Mouse (Mus musculus): ENCODE measurements around the gene Zfp524. TPM values are rescaled to one million over a fixed set of nuclear protein-coding genes. Genes with fewer than 3 reads are reported as not detected.
"Not testable (repeated sequence)": the region's sequence is repeated elsewhere in the genome, so short reads cannot be mapped to it uniquely, and the experiment has no call there.

Gene Zfp524
- polyA plus RNA-seq, 1 experiment from 2014 or later = 9.3 TPM

GRCm38 (mm10) chr7:4995268-4996002, 18.8 kb upstream of the Zfp524 start:
- no peaks in the 10 kb centered on the region for H3K4me1 ChIP-seq (replicated peaks)
- no peak for ATAC-seq (ENCODE audit: insufficient read depth)
- H3K36me3 ChIP-seq (replicated peaks) = no peaks in the 10 kb centered on the region; the same call in 1 of the 2 replicates
- H3K4me2 ChIP-seq = peak overlapping the region; percentile 60
- peaks cover 39% of the 10 kb centered on the region for H3K27me3 ChIP-seq
- H3K9ac ChIP-seq = peak overlapping the region; percentile 36; the same call in 1 of the 2 replicates
- 7% methylated on average over 19 of the region's 19 CpGs for WGBS (ENCODE audit: insufficient replicate concordance)
- no peak overlapping the region for H3K27ac ChIP-seq (replicated peaks)
- no peaks in the 10 kb centered on the region for H3K9me3 ChIP-seq (replicated peaks)
- peak overlapping the region; percentile 56 for H3K4me3 ChIP-seq (replicated peaks)

GRCm38 (mm10) chr7:4996003-4996895, 18.0 kb upstream of the Zfp524 start, which contains the start of gene Zfp579:
Gene Zfp579, minus strand, starts transcription at chr7:4996158.
- H3K4me3 ChIP-seq (replicated peaks) = peak within 1 kb of the TSS; percentile 56
- H3K9me3 ChIP-seq (replicated peaks) = no peaks in the 10 kb centered on the region
- H3K4me2 ChIP-seq = peak within 1 kb of the TSS; percentile 60
- peaks cover 39% of the 10 kb centered on the region for H3K27me3 ChIP-seq
- H3K9ac ChIP-seq = peak within 1 kb of the TSS; percentile 36; the same call in 1 of the 2 replicates
- peak; percentile 73 for ATAC-seq (ENCODE audit: insufficient read depth)
- H3K4me1 ChIP-seq (replicated peaks) = no peaks in the 10 kb centered on the region
- WGBS (ENCODE audit: insufficient replicate concordance) = 6% methylated on average over 16 of the region's 26 CpGs
- H3K36me3 ChIP-seq (replicated peaks) = no peaks in the 10 kb centered on the region; the same call in 1 of the 2 replicates
- H3K27ac ChIP-seq (replicated peaks) = no peak within 1 kb of the TSS

GRCm38 (mm10) chr7:4996934-4997333, 17.3 kb upstream of the Zfp524 start:
- WGBS (ENCODE audit: insufficient replicate concordance) = 64% methylated on average over 8 of the region's 8 CpGs
- Histone ChIP-seq H3K4me3 (replicated peaks) (no peak overlapping the region), H3K36me3 (replicated peaks) (no peaks in the 10 kb centered on the region; the same call in 1 of the 2 replicates), H3K9ac (no peak overlapping the region), H3K9me3 (replicated peaks) (no peaks in the 10 kb centered on the region), H3K4me2 (no peak overlapping the region), H3K4me1 (replicated peaks) (no peaks in the 10 kb centered on the region), H3K27ac (replicated peaks) (no peak overlapping the region), H3K27me3 (peaks cover 39% of the 10 kb centered on the region)
- no peak for ATAC-seq (ENCODE audit: insufficient read depth)

- Histone ChIP-seq H3K9ac (no peak overlapping the region), H3K4me1 (replicated peaks) (no peaks in the 10 kb centered on the region), H3K9me3 (replicated peaks) (no peaks in the 10 kb centered on the region), H3K4me2 (no peak overlapping the region), H3K4me3 (replicated peaks) (no peak overlapping the region), H3K27me3 (peaks cover 17% of the 10 kb centered on the region), H3K27ac (replicated peaks) (no peak overlapping the region), H3K36me3 (replicated peaks) (no peaks in the 10 kb centered on the region)
- 41% methylated on average over 2 of the region's 2 CpGs for WGBS (ENCODE audit: insufficient replicate concordance)
- no peak for ATAC-seq (ENCODE audit: insufficient read depth)
These were observed 14.3 kb upstream of the Zfp524 start for GRCm38 (mm10) chr7:4999876-5000275.

- WGBS (ENCODE audit: insufficient replicate concordance) = 63% methylated on average over 8 of the region's 8 CpGs
- ATAC-seq (ENCODE audit: insufficient read depth); H3K9me3 ChIP-seq (replicated peaks); H3K27me3 ChIP-seq; H3K27ac ChIP-seq (replicated peaks); H3K4me2 ChIP-seq; H3K9ac ChIP-seq; H3K4me3 ChIP-seq (replicated peaks); H3K4me1 ChIP-seq (replicated peaks): not testable (repeated sequence)
- peaks cover 12% of the 10 kb centered on the region for H3K36me3 ChIP-seq (replicated peaks)
These were observed 11.3 kb upstream of the Zfp524 start for GRCm38 (mm10) chr7:5002876-5003275.

GRCm38 (mm10) chr7:5008229-5008628, 6.0 kb upstream of the Zfp524 start:
- ATAC-seq (ENCODE audit: insufficient read depth) = no peak
- Histone ChIP-seq H3K9me3 (replicated peaks) (no peaks in the 10 kb centered on the region), H3K27me3 (no peaks in the 10 kb centered on the region), H3K36me3 (replicated peaks) (peaks cover 64% of the 10 kb centered on the region), H3K4me3 (replicated peaks) (no peak overlapping the region), H3K4me1 (replicated peaks) (peaks cover 3% of the 10 kb centered on the region), H3K9ac (no peak overlapping the region), H3K27ac (replicated peaks) (no peak overlapping the region), H3K4me2 (no peak overlapping the region)
- WGBS (ENCODE audit: insufficient replicate concordance) = 92% methylated on average over 26 of the region's 26 CpGs

GRCm38 (mm10) chr7:5012681-5013513, 1.3 kb upstream of the Zfp524 start:
- H3K4me3 ChIP-seq (replicated peaks) = peak overlapping the region; percentile 77
- H3K9ac ChIP-seq = no peak overlapping the region
- H3K4me1 ChIP-seq (replicated peaks) = peaks cover 22% of the 10 kb centered on the region

GRCm38 (mm10) chr7:5015118-5016001, 1.1 kb downstream of the Zfp524 start, which contains the start of gene Gm44973:
Gene Gm44973, plus strand, starts transcription at chr7:5015496.
- ATAC-seq (ENCODE audit: insufficient read depth) = peak; percentile 74

More at GRCm38 (mm10) chr7:5012681-5013513, 1.3 kb upstream of the Zfp524 start:
- 79% methylated on average over 27 of the region's 27 CpGs for WGBS (ENCODE audit: insufficient replicate concordance)
- ATAC-seq (ENCODE audit: insufficient read depth) = no peak
- no peaks in the 10 kb centered on the region for H3K9me3 ChIP-seq (replicated peaks)
- peak overlapping the region; percentile 93 for H3K4me2 ChIP-seq
- no peaks in the 10 kb centered on the region for H3K27me3 ChIP-seq
- peaks cover 65% of the 10 kb centered on the region for H3K36me3 ChIP-seq (replicated peaks)
- H3K27ac ChIP-seq (replicated peaks) = no peak overlapping the region; the same call in 1 of the 2 replicates

GRCm38 (mm10) chr7:5016057-5016456, 1.8 kb downstream of the Zfp524 start:
- WGBS (ENCODE audit: insufficient replicate concordance) = 41% methylated on average over 3 of the region's 3 CpGs
- Histone ChIP-seq H3K4me2 (peak overlapping the region; percentile 93), H3K4me3 (replicated peaks) (peak overlapping the region; percentile 77), H3K27me3 (no peaks in the 10 kb centered on the region), H3K4me1 (replicated peaks) (peaks cover 42% of the 10 kb centered on the region), H3K9ac (peak overlapping the region; percentile 81), H3K27ac (replicated peaks) (peak overlapping the region; percentile 98), H3K9me3 (replicated peaks) (no peaks in the 10 kb centered on the region), H3K36me3 (replicated peaks) (peaks cover 39% of the 10 kb centered on the region)
- no peak for ATAC-seq (ENCODE audit: insufficient read depth)

More at GRCm38 (mm10) chr7:5015118-5016001, 1.1 kb downstream of the Zfp524 start, which contains the start of gene Gm44973:
- Histone ChIP-seq H3K27me3 (no peaks in the 10 kb centered on the region), H3K4me3 (replicated peaks) (peak within 1 kb of the TSS; percentile 77), H3K4me2 (peak within 1 kb of the TSS; percentile 93), H3K27ac (replicated peaks) (peak within 1 kb of the TSS; percentile 98), H3K4me1 (replicated peaks) (peaks cover 36% of the 10 kb centered on the region), H3K9me3 (replicated peaks) (no peaks in the 10 kb centered on the region), H3K9ac (peak within 1 kb of the TSS; percentile 81), H3K36me3 (replicated peaks) (peaks cover 46% of the 10 kb centered on the region)
- WGBS (ENCODE audit: insufficient replicate concordance) = under 1% methylated on average over 75 of the region's 76 CpGs

- ATAC-seq (ENCODE audit: insufficient read depth) = no peak
- Histone ChIP-seq H3K36me3 (replicated peaks) (peaks cover 30% of the 10 kb centered on the region), H3K27ac (replicated peaks) (no peak overlapping the region), H3K4me1 (replicated peaks) (peaks cover 50% of the 10 kb centered on the region), H3K4me3 (replicated peaks) (no peak overlapping the region), H3K9me3 (replicated peaks) (no peaks in the 10 kb centered on the region), H3K9ac (no peak overlapping the region), H3K27me3 (no peaks in the 10 kb centered on the region), H3K4me2 (no peak overlapping the region)
- 90% methylated on average over 2 of the region's 2 CpGs for WGBS (ENCODE audit: insufficient replicate concordance)
These were observed 2.7 kb downstream of the Zfp524 start for GRCm38 (mm10) chr7:5016920-5017319.
